Mouse (Mus musculus): ENCODE results near the gene Pomt1. TPM values are rescaled to one million over a fixed set of nuclear protein-coding genes. Genes with fewer than 3 reads are reported as not detected.

Pomt1 gene
- polyA plus RNA-seq (2012; ENCODE audit: insufficient read depth, insufficient read length, missing spikeins) = 21.1 and 23.3 TPM in 2 replicates

DNA sequence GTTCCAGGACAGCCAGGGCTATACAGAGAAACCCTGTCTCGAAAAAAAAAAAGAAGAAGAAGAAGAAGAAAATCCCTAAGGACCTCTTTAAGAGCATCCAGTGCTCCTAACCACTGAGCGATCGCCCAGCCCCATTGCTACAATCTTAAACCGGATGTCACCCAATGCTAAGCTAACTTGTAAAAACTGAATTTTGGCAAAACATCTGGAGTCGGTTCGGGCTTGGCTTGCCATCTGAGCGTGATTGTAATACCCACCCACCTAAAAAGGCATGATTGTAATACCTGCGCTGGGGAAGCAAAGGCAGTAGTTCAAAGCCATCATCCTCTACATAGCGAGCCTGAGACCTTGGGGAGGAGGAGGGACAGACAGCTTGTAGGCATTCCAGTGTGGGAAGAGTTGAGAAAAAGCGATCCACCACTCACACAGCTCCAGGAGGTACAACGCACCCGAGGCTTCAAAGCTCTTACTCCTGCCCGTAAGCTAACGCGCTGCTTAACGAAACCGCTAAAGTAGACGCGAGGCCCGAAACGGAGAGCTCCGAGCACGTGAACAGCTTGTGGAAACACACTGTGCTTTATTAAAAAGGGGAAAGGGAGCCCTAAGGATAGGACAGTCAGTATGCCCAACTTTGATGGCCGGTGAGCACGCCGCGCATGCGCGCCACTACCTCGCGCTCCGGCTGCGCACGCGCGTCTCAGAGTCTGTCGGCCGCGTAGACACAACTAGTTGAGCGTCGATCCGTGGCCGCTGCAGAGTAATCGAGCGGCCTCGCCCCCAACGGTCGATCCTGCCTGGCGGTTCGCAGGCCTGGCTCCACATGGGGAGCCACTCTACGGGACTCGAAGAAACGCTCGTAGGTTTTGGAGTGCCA is at the start of gene Pomt1:
TSS of gene Pomt1 (plus strand) at position 705 of the 874 bp plus-strand sequence.
- no peak for TF ChIP-seq POLR2A (IDR thresholded peaks at IDR 0.05; ENCODE audit: borderline replicate concordance, low read depth, low read length)
- no peak for TF ChIP-seq CTCF (IDR thresholded peaks at IDR 0.05; ENCODE audit: low read depth, low read length)
- Histone ChIP-seq H3K4me3 (ENCODE audit: insufficient read depth, low read length) (peak within 1 kb of the TSS; percentile 78), H3K4me1 (ENCODE audit: control insufficient read depth, insufficient read depth, low read length) (peaks cover 7% of the 10 kb centered on the region; the same call in 1 of the 2 replicates), H3K27ac (ENCODE audit: insufficient read depth, low read depth, low read length) (peak within 1 kb of the TSS; percentile 60)

DNA sequence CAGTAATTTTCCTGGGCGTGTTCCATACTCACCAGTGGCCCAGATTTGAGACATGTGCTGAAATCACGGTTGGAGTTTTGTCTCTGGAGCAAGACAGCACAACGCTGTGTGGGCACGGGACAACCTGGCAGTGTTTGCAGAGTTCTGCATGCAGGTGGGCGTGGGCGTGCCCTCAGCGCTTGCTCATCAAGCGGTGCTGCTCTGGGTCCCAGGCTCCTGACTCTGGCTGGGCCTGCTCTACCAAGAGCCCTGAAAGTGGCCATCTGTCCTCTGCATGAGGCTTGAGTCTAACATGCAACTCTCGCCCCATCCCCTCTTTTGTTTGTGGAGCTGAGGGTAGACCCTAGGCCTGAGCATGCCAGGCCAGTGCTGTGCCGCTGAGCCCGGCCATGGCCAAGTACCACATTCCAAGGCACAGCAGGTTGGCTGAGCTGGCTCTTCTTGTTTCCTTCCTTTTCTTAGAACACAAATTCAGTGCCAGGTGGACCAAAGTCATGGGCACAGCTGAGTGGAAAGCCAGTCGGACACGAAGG is 49.3 kb upstream of the Pomt1 start:
- TF ChIP-seq POLR2A (IDR thresholded peaks at IDR 0.05; ENCODE audit: borderline replicate concordance, low read depth, low read length) (no peak), CTCF (IDR thresholded peaks at IDR 0.05; ENCODE audit: low read depth, low read length) (no peak)
- Histone ChIP-seq H3K4me1 (ENCODE audit: control insufficient read depth, insufficient read depth, low read length) (peaks cover 16% of the 10 kb centered on the region), H3K4me3 (ENCODE audit: insufficient read depth, low read length) (no peak overlapping the region), H3K27ac (ENCODE audit: insufficient read depth, low read depth, low read length) (no peak overlapping the region)

DNA sequence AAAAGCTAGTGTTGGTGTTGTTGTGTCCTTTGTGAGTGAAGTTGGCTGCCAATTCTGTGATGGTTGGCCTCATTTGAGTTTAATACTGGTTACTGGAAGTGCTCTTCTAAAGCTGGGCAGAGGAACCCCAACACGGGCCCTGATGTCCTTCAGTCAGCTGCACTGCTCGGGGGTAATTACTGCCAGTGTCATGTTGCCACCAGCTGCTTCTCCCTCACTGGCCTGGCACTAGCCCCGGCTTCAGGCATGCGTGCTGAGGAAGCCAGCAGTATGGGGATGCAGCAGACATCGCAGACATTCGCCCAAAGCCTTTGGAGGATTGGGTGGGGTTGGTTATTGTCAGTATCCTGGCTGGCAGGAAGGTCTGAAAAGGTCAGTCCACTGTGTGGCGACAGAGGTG is 48.7 kb upstream of the Pomt1 start:
- Histone ChIP-seq H3K27ac (ENCODE audit: insufficient read depth, low read depth, low read length) (no peak overlapping the region), H3K4me1 (ENCODE audit: control insufficient read depth, insufficient read depth, low read length) (peaks cover 16% of the 10 kb centered on the region), H3K4me3 (ENCODE audit: insufficient read depth, low read length) (no peak overlapping the region)
- no peak for TF ChIP-seq POLR2A (IDR thresholded peaks at IDR 0.05; ENCODE audit: borderline replicate concordance, low read depth, low read length)
- TF ChIP-seq CTCF (IDR thresholded peaks at IDR 0.05; ENCODE audit: low read depth, low read length) = no peak

DNA sequence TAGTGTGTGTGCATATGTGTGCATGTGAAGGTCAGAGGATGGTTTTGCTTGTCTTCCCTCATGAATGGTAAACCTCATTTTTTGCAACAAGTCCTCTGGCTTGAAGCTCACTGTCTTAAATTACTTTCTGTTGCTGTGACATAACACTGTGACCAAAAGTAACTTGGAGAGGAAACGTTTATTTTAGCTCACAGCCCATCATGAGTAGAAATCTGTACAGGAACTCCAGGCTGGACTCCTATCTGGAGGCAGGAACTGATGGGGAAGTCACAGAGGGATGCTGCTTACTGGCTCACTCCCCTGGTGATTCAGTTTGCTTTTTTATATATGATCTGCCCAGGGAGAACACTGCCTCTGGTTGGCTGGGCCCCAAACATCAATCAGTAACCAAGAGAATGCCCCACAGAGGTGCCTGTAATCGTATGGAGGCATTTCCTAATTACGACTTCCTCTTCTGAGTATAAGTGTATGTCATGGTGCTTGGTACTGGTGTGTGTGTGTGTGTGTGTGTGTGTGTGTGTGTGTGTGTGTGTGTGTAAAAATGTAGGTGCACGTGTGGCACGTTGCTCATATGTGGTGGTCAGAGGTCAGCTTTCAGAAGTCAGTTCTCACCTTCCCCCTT is 47.2 kb upstream of the Pomt1 start:
- Histone ChIP-seq H3K4me3 (ENCODE audit: insufficient read depth, low read length) (no peak overlapping the region), H3K4me1 (ENCODE audit: control insufficient read depth, insufficient read depth, low read length) (peaks cover 16% of the 10 kb centered on the region)
- no peak for TF ChIP-seq POLR2A (IDR thresholded peaks at IDR 0.05; ENCODE audit: borderline replicate concordance, low read depth, low read length)
- no peak for TF ChIP-seq CTCF (IDR thresholded peaks at IDR 0.05; ENCODE audit: low read depth, low read length)

DNA sequence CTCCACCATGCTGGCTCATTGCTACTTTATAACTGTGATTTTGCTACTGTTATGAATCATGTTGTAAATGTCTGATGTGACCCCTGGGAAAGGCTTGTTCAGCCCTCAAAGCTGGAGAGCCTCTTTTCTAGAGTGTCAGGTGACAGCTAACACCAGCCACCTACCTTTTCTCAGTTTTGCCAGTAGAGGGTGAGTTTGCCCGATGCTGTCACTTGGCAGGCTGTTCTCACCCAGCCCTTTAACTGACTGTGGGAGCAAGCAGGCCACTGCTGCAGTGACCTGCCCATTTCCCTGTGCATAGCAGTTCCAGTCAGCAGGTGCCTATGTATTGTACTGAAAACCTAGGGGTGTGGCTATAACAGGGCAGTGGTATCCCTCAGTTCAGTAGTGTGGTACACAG is 45.8 kb upstream of the Pomt1 start:
- TF ChIP-seq POLR2A (IDR thresholded peaks at IDR 0.05; ENCODE audit: borderline replicate concordance, low read depth, low read length) = no peak
- TF ChIP-seq CTCF (IDR thresholded peaks at IDR 0.05; ENCODE audit: low read depth, low read length) = no peak
- Histone ChIP-seq H3K27ac (ENCODE audit: insufficient read depth, low read depth, low read length) (no peak overlapping the region), H3K4me3 (ENCODE audit: insufficient read depth, low read length) (no peak overlapping the region), H3K4me1 (ENCODE audit: control insufficient read depth, insufficient read depth, low read length) (peaks cover 16% of the 10 kb centered on the region)

More for the DNA sequence above, 47.2 kb upstream of the Pomt1 start:
- no peak overlapping the region for H3K27ac ChIP-seq (ENCODE audit: insufficient read depth, low read depth, low read length)

DNA sequence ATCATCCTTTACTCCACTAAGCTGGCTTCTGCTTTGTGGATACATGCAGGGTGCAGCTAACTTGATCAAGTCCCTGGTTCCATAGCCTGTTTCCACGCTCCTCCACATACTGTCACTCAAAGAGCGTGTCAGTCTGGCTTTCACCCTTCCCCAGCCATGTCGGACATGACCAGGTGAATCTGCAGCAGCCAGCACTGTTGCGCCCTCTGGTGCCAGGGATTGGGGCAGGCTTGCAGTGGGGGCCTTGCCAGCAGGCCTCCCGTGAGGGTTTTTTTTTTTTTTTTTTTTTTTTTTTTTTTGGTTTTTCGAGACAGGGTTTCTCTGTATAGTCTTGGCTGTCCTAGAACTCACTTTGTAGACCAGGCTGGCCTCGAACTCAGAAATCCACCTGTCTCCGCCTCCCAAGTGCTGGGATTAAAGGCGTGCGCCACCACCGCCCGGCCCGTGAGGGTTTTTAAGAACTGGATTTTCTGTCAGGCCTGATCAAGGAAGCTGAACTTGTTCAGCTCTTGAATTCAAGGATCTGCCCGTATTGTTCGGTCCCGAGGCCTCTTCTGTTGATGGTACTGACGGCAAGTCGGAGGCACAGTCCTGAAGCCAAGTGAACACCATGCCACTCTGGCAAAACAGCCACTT is 44.4 kb upstream of the Pomt1 start:
- Histone ChIP-seq H3K27ac (ENCODE audit: insufficient read depth, low read depth, low read length) (no peak overlapping the region), H3K4me3 (ENCODE audit: insufficient read depth, low read length) (no peak overlapping the region), H3K4me1 (ENCODE audit: control insufficient read depth, insufficient read depth, low read length) (peaks cover 16% of the 10 kb centered on the region)
- TF ChIP-seq POLR2A (IDR thresholded peaks at IDR 0.05; ENCODE audit: borderline replicate concordance, low read depth, low read length) (no peak), CTCF (IDR thresholded peaks at IDR 0.05; ENCODE audit: low read depth, low read length) (peak; percentile 32; the same call in 1 of the 2 replicates)

DNA sequence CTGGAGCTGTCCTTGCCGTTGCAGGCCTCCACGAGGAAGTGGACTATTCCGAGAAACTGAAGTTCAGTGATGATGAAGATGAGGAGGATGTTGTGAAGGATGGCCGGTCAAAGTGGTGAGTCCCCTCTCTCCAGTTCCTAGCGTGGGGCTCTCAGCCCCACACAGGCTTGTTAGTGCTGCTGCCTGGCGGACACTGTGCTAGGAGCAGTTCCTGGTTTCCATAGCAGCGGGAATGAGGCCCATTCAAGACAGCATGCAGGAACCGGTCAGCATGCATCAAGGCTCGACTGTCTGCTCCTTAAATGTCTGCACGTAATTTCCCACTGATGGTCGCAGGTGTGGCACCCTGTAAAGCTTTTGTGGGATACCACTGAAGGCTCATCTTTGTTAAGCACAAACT is 37.4 kb upstream of the Pomt1 start:
- no peak overlapping the region for H3K4me3 ChIP-seq (ENCODE audit: insufficient read depth, low read length)
- H3K4me1 ChIP-seq (ENCODE audit: control insufficient read depth, insufficient read depth, low read length) = no peaks in the 10 kb centered on the region
- TF ChIP-seq POLR2A (IDR thresholded peaks at IDR 0.05; ENCODE audit: borderline replicate concordance, low read depth, low read length) = no peak
- no peak for TF ChIP-seq CTCF (IDR thresholded peaks at IDR 0.05; ENCODE audit: low read depth, low read length)
- no peak overlapping the region for H3K27ac ChIP-seq (ENCODE audit: insufficient read depth, low read depth, low read length)

DNA sequence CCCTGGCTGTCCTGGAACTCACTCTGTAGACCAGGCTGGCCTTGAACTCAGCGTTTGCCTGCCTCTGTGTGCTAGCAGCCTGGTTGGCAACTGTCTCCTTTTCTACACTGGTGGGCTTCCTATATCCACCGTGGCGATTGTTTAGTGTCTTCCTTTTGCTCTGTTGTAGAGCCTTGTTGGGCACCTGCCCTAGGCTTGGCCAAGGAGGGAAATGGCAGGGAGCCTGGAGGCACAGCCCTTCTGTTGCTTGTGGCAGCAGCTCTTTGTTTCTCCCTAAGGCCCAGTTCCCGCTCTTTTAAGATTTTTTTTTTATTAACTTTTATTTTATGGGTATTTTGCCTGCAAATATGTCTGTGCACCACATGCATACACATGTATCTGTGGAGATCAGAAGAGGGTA is 36.4 kb upstream of the Pomt1 start:
- TF ChIP-seq CTCF (IDR thresholded peaks at IDR 0.05; ENCODE audit: low read depth, low read length) = no peak
- no peak for TF ChIP-seq POLR2A (IDR thresholded peaks at IDR 0.05; ENCODE audit: borderline replicate concordance, low read depth, low read length)
- Histone ChIP-seq H3K27ac (ENCODE audit: insufficient read depth, low read depth, low read length) (no peak overlapping the region), H3K4me3 (ENCODE audit: insufficient read depth, low read length) (no peak overlapping the region), H3K4me1 (ENCODE audit: control insufficient read depth, insufficient read depth, low read length) (no peaks in the 10 kb centered on the region)

DNA sequence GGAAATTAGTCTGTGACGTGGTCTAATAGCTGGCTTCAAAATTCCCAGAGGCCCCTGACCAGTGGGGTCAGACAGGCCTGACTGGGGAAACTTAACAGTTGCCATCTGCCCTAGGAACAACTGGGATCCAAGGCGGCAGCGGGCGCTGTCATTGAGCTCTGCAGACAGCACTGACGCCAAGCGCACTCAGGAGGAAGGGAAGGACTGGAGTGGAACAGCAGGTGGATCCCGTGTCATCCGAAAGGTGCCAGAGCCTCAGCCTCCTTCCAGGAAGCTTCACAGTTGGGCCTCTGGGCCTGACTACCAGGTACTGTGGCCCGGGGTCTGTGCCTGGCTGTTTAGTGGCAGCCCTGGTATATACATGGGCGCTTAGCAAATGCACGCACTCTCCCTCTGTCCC is 35.7 kb upstream of the Pomt1 start:
- Histone ChIP-seq H3K27ac (ENCODE audit: insufficient read depth, low read depth, low read length) (no peak overlapping the region), H3K4me3 (ENCODE audit: insufficient read depth, low read length) (no peak overlapping the region), H3K4me1 (ENCODE audit: control insufficient read depth, insufficient read depth, low read length) (no peaks in the 10 kb centered on the region)
- TF ChIP-seq POLR2A (IDR thresholded peaks at IDR 0.05; ENCODE audit: borderline replicate concordance, low read depth, low read length) (no peak), CTCF (IDR thresholded peaks at IDR 0.05; ENCODE audit: low read depth, low read length) (no peak)
